Mouse (Mus musculus): ENCODE measurements around the gene Olfr583.

The Olfr583 gene

DNA sequence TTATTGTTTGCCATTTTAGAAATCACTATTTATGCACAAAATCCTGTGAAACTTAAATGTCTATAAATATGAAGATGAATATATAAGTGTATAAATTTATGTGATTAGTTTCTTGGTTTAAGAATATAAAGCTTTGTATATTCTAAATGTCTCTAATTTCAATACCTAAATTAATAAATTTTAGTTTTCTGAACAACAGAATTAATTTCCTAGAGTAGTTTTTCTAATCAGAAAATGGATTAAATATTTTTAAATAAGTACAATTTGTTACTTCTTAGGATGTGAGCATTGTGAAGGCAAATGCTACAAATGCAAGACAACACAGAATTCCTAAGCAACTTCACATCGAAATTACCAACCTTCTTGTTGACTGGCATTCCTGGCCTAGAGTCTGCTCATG is at the start of gene Olfr583:
Gene Olfr583 (plus strand): TSS at position 301 of the 400 bp plus-strand sequence.
- DNase-seq (ENCODE audit: low read depth, low spot score): no peak

DNA sequence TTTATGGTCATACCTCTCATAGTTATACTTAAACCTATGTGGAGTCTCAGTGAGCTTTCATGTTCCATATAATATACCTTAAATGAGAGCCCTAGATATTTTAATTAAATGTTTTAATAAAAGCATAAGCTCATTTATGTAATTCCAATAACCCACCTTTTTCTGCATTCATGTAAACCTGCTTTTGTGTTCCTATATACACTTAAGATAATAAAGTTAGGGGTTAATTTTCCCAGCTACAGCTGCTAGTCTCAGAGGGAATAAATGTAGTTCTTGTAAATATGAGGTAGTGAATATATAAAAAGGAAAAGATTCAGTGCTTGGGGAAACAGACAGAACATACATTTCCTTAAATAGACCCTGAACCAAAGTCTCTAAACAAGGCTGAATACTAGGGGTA is 13.4 kb upstream of the Olfr583 start, which contains the start of gene Olfr582:
Gene Olfr582 (plus strand): TSS at position 301 of the 400 bp plus-strand sequence.
- no peak for DNase-seq (ENCODE audit: low read depth, low spot score)

DNA sequence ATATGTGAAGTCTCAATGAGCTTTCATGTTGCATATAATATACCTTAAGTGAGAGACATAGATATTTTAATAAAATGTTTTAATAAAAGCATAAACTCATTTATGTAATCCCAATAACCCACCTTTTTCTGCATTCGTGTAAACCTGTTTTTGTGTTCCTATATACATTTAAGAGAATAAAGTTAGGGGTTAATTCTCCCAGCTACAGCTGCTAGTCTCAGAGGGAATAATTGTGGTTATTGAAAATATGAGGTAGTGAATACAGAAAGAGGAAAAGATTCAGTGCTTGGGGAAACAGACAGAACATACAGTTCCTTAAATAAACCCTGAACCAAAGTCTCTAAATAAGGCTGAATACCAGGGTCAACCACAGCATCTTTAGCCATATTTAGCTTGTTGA is 30.5 kb downstream of the Olfr583 start, which contains the start of gene Olfr584:
Gene Olfr584 (plus strand): TSS at position 301 of the 400 bp plus-strand sequence.
- no peak for DNase-seq (ENCODE audit: low read depth, low spot score)

DNA sequence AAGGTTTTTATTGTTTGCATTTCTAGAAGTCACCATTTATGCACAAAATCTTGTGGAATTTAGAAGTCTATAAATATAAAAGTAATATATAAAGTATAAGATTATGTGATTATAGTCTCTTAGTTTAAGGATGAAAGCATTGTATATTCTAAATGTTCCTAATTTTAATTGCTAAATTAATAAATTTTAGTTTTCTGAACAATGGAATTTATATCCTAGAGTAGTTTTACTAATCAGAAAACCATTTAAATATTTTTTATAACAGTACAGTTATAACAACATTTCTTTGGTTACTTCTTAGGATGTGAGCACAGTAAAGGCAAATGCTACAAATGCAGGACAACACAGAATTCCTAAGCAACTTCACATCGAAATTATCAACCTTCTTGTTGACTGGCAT is 46.3 kb downstream of the Olfr583 start, which contains the start of gene Olfr585:
Gene Olfr585 (plus strand): TSS at position 301 of the 400 bp plus-strand sequence.
- no peak for DNase-seq (ENCODE audit: low read depth, low spot score)

Measured in ES-CJ7 (cell line).